Mouse (Mus musculus) cerebellum, adult 11 months (tissue): ENCODE measurements at regions not wholly inside any gene's neighbourhood (a gene's known extent, or its start where the extent isn't known, plus 50 kb on each side); places are given as distances from the start of the nearest gene placed in this dataset.

Source experiments
- DNase-seq: peaks from one replicate; pipeline ENCODE4 v3.0.0; 2022

- peak; percentile 78 for DNase-seq
Observed at GRCm38 (mm10) chr1:61181099-61181821, 203.5 kb downstream of the Icos start.

GRCm38 (mm10) chr1:61187381-61188100 lies 209.8 kb downstream of the Icos start:
- DNase-seq, result no peak

- DNase-seq, result no peak
Observed at GRCm38 (mm10) chr1:61190921-61191320, 213.2 kb downstream of the Icos start.

DNA sequence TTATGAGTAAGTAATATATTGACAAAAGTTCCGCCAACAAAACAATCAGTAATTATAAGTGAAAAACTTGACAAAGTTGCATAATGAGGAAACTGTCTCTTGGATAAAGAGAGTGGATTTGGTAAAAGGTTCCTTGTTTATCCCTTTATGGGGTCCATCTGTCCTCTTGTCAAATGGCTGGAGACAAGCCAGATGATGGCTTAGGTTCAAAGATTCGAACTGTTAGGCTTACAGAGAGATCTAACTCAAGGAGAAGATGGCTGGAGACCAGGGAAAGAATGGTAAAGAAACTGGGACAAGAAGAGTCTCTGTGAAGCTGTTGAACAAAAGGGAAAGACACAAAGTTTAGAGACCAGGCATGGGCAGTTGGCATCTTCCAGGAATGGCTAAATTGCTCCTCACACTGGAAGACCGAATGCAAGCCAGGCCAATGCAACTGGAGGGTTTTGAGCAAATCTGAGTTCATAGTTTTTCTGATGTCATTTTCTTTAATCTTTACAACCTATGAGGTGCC lies 220.9 kb downstream of the Icos start:
- DNase-seq, result no peak

DNA sequence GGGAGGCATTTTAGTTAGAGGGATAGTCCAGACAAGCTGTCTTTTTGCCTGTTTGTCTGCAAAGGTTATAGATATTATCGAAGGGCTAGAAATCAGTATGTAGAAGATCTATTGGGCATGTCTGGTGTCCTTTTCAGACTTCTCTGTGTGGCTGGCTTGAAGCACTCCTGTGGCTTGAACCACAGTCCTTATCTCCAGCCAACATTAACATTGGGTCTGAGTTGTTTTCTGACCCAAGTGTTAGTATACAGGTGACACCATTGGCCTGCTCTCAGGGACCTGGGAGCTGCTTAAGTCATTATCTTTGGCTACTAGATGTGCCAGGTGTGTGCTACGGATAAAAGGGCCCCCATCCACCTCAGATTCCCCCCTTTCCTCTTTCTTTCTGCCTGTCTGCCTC lies 223.3 kb downstream of the Icos start:
- DNase-seq, result no peak

- DNase-seq, result no peak
Observed at GRCm38 (mm10) chr1:61202079-61202478, 224.4 kb downstream of the Icos start.

DNA sequence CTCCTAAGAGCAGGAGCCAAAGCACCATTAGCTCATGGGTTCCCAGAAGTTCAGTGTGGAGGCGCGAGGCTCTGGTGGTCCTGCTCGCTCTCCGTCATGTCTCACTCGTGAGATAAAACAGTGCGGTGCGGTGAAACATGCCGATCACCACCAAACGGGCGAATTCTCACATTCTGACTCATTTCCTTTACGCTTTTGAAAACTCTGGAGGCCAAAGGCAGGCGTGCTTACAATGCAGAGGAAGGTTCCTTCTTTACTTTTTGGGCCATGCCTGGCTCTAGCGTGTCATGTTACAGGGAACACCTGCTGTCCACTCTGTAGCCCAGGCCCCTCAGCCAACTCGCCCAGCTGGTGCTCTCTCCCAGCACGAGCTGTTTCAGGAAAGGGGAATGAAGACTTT lies 225.4 kb downstream of the Icos start:
- DNase-seq, result peak; percentile 18

GRCm38 (mm10) chr1:61203612-61204011 lies 225.9 kb downstream of the Icos start:
- DNase-seq, result no peak

DNA sequence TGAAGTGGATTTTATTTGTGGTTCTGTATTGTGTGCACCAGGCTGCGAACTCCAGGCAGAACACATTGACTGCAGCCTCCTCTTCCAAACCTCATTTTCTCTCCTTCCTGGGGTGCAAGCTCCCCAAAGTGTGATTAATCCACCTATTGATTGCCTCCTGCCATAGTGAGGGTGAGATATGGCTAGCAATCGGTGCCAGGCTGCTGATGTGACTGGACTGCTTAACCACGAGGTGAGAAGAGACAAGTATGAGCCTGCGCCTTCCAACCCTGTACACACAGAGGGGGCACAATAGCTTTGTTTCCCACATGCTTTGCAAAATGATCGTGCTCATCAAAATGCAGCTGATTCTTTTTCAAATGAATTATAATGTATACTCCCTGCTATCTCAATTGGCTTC lies 227.4 kb downstream of the Icos start:
- DNase-seq, result no peak

DNA sequence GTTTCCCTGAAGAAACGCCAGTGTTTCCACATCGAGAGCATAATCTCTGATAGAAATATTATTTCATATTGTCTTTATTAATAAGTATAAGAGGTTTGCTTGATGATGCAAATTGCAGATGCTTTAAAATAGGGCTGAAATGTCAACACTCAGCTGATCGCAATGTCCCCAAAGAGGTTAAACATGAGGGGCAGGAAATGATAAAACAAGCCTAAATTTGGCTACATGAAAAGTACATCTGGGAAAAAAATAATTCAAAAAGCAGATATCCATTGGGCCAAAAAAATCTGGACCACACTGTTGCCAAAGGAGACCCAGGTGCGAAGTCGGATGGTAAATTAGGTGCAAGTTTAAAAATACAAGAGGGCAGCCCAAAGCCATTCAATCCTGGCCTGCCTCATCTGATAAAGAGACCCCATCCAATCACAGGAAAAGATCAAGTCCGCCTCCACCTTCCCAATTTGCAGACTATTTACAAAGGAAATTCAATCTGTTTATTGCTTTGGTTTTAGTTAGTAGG lies 229.2 kb downstream of the Icos start:
- DNase-seq, result no peak

GRCm38 (mm10) chr1:61208386-61208785 lies 230.7 kb downstream of the Icos start:
- no peak for DNase-seq

DNA sequence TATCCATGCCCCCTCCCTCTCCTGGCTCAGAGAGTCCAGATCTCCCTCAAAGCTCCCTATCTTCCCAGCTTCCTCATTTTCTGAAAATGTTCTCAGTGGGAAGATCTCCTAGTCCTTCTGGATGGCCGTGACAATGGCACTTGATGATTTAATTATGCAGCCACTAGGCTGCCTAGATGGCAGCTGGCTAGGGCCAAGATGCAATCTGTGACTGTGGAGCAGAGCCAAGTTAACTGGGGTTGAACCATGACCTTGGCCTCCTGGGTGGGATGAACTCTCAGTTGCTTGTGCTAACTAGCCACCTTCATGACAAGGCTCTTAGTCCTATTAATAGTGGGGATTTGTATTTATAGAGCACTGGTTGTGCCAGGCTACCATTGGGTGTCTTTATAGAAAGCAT lies 243.4 kb downstream of the Icos start:
- no peak for DNase-seq

GRCm38 (mm10) chr1:61228942-61229341 lies 251.2 kb downstream of the Icos start:
- no peak for DNase-seq

GRCm38 (mm10) chr1:61233001-61233400 lies 255.3 kb downstream of the Icos start:
- DNase-seq, result no peak

DNA sequence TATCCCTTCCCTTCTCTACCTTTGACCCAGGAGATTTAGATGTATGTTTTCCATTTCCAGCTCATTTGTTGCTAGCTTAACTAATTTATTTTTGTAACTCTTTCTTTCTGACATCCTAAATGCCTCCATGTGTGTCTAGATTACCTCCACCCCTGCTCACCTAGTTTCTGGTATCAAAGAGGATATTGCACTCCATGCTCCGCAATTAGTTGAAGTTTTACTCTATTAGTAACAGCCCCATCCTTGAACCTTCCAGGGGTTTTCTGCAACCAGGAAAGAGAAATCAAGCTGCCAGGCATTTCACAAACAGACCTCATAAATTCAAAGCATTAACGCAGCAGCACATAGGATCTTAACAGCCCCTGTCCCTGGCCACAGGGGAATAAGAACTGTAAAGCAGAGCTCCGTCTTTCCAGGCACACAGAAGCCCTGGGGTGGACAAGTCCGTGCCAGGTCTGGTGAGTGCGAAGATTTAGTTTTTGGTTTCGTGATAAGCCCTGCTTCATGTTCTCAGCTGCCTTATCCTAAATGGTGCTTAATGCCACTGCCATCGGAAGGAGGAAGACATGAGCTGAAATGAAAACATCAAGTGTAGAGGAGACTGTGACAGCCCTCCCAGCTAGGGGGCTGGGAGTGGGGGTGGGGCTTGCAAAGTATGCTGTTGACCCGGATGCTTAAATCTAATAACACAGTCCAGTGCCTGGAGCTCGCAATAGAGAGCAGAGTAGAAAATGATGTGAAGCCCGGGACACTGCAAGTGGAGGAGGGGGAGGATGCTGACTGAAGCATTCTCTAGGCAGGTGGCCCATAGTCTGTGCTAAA lies 256.0 kb downstream of the Icos start:
- DNase-seq, result no peak

GRCm38 (mm10) chr1:61234298-61234682 lies 256.6 kb downstream of the Icos start:
- DNase-seq, result no peak

- no peak for DNase-seq
Observed at GRCm38 (mm10) chr1:61236511-61236910, 258.8 kb downstream of the Icos start.

- no peak for DNase-seq
Observed at GRCm38 (mm10) chr1:61238668-61239067, 260.9 kb downstream of the Icos start.

- no peak for DNase-seq
Observed at GRCm38 (mm10) chr1:61257561-61257960, 279.8 kb downstream of the Icos start.

- no peak for DNase-seq
Observed at GRCm38 (mm10) chr1:61263466-61263865, 285.7 kb downstream of the Icos start.

DNA sequence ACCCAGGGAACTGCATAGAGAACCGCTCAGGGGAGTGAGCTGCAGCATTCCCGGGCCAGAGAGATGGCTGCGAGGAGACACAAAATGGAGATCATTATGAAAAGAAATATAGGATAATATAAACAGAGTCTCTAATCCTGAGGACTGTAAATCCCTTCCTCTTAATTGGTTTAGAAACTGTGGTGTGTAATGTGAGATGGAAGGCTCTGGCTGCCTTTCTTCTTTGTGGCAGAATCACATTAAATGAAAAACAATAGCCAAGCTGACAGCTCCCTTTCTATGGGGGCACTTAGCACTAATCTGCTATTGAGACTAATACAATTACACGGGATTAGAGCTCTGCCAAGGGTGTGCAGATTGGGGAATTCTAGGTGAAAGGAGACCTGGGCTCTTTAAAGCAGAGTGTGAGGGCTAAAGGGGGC lies 288.0 kb downstream of the Icos start:
- DNase-seq, result no peak

- no peak for DNase-seq
Observed at GRCm38 (mm10) chr1:61273843-61274242, 296.1 kb downstream of the Icos start.

DNA sequence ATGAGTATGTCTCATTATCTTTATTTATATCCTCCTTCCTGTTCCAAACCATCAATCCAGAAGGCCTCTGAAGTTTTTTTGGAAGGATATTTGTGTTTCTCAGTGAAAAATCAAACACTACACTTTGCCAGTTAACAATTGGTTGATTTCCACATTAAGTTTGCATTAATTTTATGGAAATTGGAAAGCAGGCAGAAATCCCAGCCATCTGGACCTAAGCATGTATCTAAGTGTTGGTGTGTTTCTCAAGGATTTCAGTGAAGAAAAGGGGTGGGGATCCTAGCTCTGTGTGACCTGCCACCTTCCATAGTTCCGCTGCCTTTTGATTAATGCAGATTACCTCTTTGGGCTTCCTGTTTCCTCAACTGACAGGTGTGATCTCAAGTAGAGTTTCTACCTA lies 296.5 kb downstream of the Icos start:
- no peak for DNase-seq
